Mouse (Mus musculus): ENCODE results near the gene F2r.

The F2r gene

DNA sequence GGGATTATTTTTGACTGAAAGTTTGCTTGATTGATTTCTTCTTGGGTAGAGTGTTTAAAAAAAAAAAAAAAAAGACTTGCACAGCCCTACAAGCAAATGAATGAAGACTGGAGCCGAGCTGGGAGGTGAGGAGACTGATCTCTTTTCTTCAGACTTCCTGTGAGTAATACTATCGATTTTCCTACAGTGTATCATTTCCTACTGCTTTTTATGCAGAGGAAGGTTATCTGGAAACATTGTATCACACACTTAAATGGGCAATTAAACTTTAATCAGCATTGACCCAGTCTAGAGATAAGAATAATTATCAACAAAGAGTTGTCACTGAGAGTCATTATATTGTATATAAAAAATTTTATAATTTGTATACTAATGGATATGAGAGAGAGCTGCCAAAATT, 12.5 kb upstream of the F2r start:
- DNase-seq (ENCODE audit: low spot score): no peak

DNA sequence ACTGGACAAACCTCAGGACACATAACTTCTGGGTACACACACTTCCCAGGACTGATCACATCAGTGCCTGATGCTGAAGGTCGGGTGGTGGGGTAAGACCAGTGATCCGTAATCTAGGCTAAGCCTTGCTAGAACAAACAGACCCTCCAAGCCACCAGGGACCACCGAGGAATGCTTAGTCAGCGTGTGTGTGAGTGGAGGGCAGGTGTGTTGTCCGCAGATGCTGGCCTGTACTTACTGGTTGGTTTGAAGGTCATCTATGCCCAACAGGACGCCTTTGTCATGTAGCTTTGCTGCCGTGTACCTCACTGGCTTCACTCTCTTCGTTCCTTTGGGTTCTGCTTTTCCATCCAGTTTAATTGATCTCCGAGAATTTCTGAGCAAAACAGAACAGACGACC, 11.5 kb upstream of the F2r start:
- DNase-seq (ENCODE audit: low spot score): no peak

DNA sequence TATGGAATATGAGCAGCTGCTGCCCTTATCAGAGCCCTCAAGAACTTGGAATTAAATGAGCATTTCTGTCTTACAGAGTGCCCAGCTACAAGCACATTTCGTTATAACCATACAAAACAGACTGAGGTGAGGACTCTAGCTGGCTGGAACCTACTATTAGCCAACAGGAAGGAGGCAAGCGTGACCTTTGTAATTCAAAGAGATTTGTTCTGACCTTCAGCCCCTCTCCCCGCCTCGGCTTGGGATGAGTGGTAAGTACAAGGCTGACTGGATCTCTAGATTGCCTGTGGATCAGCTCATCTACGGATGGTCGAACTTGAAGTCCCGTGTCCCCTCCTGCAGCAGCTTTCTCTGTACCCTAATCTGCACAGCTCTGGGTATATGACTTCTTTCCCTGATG, 8.4 kb upstream of the F2r start:
- DNase-seq (ENCODE audit: low spot score): no peak

- no peak for DNase-seq (ENCODE audit: low spot score)
Measured at GRCm38 (mm10) chr13:95623042-95623441, 4.8 kb upstream of the F2r start.

DNA sequence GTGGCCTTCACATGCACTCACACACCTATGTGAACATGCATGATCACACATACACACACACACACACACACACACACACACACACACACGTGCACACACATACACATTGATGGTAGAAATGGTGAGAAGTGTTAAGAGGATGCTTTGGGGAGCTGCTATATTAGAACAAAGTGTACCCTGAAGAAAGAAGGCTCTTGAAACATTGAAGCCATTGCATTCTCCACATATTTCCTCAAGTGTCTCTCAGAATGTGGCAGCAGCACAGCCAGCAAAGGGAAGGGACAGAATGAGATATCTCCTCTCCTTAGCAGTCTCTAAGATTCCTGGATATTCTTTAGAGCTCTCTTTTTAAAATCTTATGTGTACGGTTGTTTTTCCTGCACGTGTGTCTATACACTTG, 3.3 kb upstream of the F2r start:
- DNase-seq (ENCODE audit: low spot score): no peak

GRCm38 (mm10) chr13:95618859-95619258, 572 bp upstream of the F2r start:
- no peak for DNase-seq (ENCODE audit: low spot score)

GRCm38 (mm10) chr13:95617671-95618171, 566 bp downstream of the F2r start:
- no peak for DNase-seq (ENCODE audit: low spot score)

DNA sequence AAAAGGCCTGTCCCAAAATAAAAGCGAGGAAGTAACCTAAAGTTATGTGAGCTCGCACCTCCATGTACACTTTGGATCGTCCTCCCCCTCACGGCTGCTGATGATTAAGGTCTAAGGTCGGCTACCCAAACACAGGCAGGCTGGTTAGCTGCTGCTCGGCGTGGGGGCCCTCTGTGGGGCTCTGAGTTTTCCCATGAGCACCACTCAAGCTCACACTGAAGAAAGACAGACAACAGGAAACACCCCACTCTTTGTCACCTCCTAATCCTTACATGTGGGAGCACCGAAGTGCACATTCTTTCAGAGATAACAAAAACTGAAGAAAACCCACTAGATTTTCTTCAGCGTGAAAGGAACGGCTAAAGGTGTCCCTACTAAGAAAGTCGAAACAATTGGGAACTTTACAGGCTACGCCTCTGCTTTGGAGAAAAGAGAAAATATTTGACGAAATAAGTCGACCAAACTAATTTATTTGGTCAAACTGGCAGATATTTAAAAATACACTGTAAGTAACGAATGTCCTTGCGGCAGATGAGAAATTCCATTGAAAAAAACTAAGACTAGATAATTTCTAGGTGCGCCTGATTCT, 1.1 kb downstream of the F2r start:
- DNase-seq (ENCODE audit: low spot score): no peak

GRCm38 (mm10) chr13:95616512-95616911, 1.8 kb downstream of the F2r start:
- DNase-seq (ENCODE audit: low spot score): no peak

DNA sequence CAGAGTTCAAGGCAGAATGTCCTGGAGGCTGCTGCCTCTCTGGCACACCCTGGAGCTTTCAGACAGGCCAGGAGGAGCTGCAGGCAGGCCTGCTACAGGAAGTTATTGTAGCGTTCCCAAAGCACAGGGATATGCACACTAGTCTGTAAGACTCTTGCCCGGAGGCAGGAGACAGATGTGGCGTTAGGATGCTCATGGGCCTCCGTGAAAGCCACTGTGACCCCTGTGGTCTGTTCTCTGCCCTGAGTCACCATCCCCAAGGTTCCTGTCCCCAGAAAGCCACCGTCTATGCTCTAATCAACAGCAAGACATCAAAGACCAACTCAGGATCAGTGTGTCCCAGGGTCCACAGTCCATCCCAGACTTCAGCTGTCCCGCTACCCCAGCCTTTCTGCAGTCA, 3.5 kb downstream of the F2r start:
- no peak for DNase-seq (ENCODE audit: low spot score)

- DNase-seq (ENCODE audit: low spot score): no peak
Measured at GRCm38 (mm10) chr13:95612243-95612642, 6.0 kb downstream of the F2r start.

DNA sequence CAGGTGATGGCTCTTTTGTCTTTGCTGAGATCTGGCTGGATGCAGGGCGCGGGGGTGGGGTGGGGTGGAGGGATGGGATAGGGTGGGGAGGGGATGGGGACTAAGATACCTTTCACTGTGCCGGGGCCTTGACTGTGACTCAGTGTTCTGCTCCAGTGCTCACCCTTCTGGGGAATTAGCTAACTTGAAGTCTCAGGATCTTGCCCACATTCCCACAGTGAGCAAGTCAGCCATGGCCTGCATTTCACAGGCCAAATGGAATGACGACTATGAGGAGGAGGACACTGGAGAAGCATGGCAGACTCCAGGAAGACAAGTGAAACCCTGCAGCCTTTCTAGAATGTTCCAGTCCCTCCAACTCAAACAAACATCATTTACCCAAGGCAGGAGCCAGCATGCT, 6.5 kb downstream of the F2r start:
- DNase-seq (ENCODE audit: low spot score): no peak

GRCm38 (mm10) chr13:95610786-95611562, 7.3 kb downstream of the F2r start:
- DNase-seq (ENCODE audit: low spot score): no peak

- DNase-seq (ENCODE audit: low spot score): no peak
Measured at GRCm38 (mm10) chr13:95609088-95609420, 9.2 kb downstream of the F2r start.

DNA sequence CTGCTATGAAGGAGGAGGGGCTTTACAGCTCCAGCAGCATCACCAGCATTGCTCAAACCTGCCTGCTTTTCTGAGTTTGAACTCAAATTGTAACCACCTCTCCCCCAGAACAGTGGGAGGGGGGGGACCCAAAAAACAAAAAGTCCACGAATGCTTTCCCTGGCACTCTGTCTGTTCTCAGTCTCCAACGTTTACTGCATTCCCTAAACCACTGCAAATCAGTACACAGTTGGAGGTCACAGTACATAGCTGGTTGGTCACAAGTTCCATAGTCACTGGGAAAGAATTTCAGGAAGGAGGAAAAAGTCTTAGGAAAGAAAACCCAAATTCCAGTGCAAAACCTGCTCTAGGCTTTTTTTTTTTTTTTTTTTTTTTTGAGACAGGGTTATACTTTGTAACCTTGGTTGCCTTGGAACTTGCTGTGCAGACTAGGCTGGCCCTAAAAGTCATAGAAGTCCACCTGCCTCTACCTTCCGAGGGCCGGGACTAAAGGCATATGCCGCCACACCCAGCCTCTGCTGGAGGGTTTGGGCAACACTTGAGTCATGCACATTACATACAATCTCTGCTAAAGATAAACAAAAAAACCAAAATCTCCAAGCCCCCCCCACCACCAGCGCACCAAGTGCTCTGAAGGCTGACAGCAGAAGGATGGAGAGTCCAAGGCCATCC, 9.7 kb downstream of the F2r start:
- DNase-seq (ENCODE audit: low spot score): no peak

DNA sequence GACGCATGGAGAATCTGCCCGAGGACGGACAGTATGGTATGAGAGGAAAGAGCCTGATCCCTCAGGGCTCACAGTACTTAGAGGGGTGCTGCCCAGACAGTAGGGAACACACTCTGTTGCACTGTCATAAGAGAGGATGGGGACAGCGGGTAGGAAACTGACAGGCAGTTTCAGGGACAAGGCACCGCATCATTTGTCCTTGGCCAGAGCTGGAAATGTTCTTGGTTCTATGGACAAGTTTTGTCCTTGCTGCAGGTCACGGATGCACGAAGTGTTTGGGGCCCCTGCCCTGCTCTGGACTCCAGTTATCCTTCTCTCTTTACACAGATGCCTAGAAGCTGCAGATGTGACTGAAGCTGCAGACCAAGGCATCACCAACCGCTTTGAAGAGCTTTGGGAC, 11.3 kb downstream of the F2r start:
- no peak for DNase-seq (ENCODE audit: low spot score)

GRCm38 (mm10) chr13:95604288-95604687, 14.0 kb downstream of the F2r start:
- no peak for DNase-seq (ENCODE audit: low spot score)

DNA sequence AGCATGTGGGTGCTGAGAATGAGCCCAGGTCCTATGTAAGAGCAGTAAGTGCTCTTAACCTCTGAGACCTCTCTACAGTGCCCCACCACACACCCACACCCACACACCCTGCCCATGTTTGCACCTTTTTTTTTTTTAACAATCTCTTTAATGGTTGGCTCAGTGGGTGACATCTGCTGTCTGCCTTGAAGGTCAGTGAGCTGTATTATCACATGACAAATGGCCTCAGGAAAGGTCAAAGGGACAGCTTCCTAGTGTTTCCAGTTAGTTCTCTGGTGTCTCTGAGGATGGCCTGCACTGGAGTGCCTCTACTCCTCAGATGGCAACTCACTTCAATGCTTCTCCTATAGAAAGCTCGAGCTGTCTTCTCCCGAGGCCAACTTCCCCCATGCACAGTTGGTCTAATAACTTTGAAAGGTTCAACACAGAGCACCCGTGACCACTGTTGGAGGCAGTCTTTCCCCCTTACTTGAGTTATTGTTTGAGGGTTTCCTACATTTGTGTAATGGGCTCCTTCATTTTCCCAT, 18.4 kb downstream of the F2r start:
- no peak for DNase-seq (ENCODE audit: low spot score)

- no peak for DNase-seq (ENCODE audit: low spot score)
Measured at GRCm38 (mm10) chr13:95598232-95598920, 19.9 kb downstream of the F2r start.

DNA sequence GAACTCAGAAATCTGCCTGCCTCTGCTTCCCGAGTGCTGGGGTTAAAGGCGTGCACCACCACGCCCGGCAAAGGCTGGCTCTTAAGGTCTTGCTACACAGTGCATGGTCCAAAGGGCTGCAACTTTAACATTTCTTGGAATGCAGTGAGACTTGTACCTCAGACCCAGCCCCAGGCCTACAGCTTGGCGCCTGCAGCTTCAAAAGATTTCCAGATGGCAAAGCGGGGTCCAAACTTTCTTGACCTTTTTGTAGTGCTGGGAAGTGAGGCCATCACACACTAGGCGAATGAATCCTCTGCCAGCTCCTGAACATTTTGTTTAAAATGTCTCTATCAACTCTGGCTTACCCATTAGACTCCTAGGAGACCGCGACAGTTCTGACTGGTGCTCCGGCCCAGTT, 20.7 kb downstream of the F2r start:
- no peak for DNase-seq (ENCODE audit: low spot score)

- DNase-seq (ENCODE audit: low spot score): peak; percentile 11
Measured at GRCm38 (mm10) chr13:95596689-95597088, 21.6 kb downstream of the F2r start.

DNA sequence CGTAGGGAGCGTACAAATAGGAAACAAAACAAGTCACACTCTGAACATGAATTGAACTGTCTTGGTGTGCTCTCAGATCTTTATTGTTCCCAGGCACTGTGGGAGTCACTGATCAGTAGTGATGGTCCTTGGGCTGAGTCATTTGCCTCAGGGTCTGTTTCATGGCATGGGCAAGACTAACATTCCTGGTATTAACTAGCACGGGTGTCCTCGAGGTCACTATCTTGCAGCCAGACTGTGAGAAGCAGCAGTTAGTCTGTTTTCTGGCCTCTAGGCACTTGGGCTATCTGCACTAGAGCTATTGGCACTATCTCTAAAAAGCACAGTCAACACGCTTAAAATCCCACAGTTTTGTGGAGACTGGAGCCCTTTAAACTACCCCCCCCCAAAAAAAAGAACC, 22.4 kb downstream of the F2r start:
- peak; percentile 15 for DNase-seq (ENCODE audit: low spot score)

DNA sequence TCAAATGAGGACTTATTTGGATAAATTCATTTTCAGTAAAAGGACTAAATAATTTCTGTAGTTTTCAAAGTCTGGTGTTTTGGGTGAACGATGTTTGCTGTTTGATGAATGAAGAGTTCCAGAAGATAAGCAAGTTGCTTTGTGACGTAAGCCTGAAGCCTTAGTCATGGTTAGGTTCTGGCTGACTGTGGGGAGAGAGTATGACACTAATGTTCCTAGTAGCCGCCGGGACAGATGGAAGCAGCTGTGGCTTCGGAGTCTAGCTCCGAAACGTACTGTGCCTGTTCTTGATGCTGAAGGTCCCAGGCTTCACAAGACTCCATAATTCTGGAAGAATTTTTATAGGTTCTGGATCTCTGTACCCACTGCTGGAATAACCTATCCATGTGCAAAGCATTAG, 22.9 kb downstream of the F2r start:
- no peak for DNase-seq (ENCODE audit: low spot score)
